Mouse (Mus musculus) heart, adult 2 months (tissue): Measurements from ENCODE around the gene Mecom. TPM values are rescaled to one million over a fixed set of nuclear protein-coding genes. Genes with fewer than 3 reads are reported as not detected.

Experiments used
- DNase-seq, 2 experiments: peaks; one replicate each; pipeline ENCODE4 v3.0.0; 2021
- H3K27ac ChIP-seq: fragments of 200-600 bp; 2 replicates; pipeline ENCODE4 v1.8.1; 2022
- H3K27me3 ChIP-seq: fragments of 200-500 bp; 2 replicates; pipeline ENCODE4 v1.6.1; 2012; ENCODE audit warnings: mild to moderate bottlenecking, low read length, inconsistent platforms, mixed read lengths; ENCODE audit not compliant: control insufficient read depth, insufficient read depth
- H3K36me3 ChIP-seq: fragments of 200-500 bp; 2 replicates; pipeline ENCODE4 v1.6.1; 2012; ENCODE audit warnings: low read length, inconsistent platforms; ENCODE audit not compliant: control insufficient read depth, insufficient read depth
- H3K4me1 ChIP-seq: fragments of 200-500 bp; 2 replicates; pipeline ENCODE4 v1.6.1; 2011; ENCODE audit warnings: low read length; ENCODE audit not compliant: control insufficient read depth, insufficient read depth
- H3K4me3 ChIP-seq: fragments of 200-600 bp; 2 replicates; pipeline ENCODE4 v1.8.1; 2022
- H3K79me2 ChIP-seq: fragments of 200-500 bp; replicated peaks from 2 replicates; pipeline ENCODE4 v1.6.1; 2012; ENCODE audit warnings: mild to moderate bottlenecking, inconsistent platforms, low read length, moderate library complexity, mixed read lengths; ENCODE audit not compliant: control insufficient read depth, insufficient read depth
- H3K9ac ChIP-seq: fragments of 200-500 bp; 2 replicates; pipeline ENCODE4 v1.6.1; 2012; ENCODE audit warnings: low read depth, mild to moderate bottlenecking, control low read depth, inconsistent platforms, low read length, mixed read lengths
- CTCF ChIP-seq: fragments of 200-600 bp; IDR thresholded peaks from 2 replicates; pipeline ENCODE4 v1.8.1; 2022; ENCODE audit warnings: antibody characterized with exemption, mild to moderate bottlenecking, moderate library complexity
- EP300 ChIP-seq: fragments of 200-500 bp; IDR thresholded peaks from 2 replicates; pipeline ENCODE4 v1.6.1; 2011; ENCODE audit warnings: low read depth, low read length, control low read depth; ENCODE audit not compliant: insufficient read depth
- POLR2A ChIP-seq: fragments of 200-500 bp; IDR thresholded peaks from 2 replicates; pipeline ENCODE4 v1.6.1; 2011; ENCODE audit warnings: mild to moderate bottlenecking, low read depth, low read length, control low read depth; ENCODE audit not compliant: insufficient read depth
- WGBS: fragments of 180-500 bp; shearing (Covaris S2); methylation state at CpG from one replicate; pipeline ENCODE4 v1.1.7; 2018; 5-methylcytosine and 5-hydroxymethylcytosine counted together
- intact Hi-C: fragments of 180-260 bp; cut with DNase I; formaldehyde crosslinking; loops from one replicate; pipeline ENCODE4 v1.15.1; 2025
- polyA plus RNA-seq: library from polyadenylated mRNA; depleted of rRNA; stranded (reverse); fragments of >200 nt; gene quantifications from 2 replicates; pipeline ENCODE4 v1.2.3, GENCODE M21; 2012
- total RNA-seq, 2 experiments: library from RNA; stranded (reverse); gene quantifications; 2 replicates each; pipeline ENCODE4 v1.2.3; 2021

The Mecom gene
- total and polyA plus RNA-seq, 3 experiments, result 5.2 to 18.6 (median 12.5) TPM

GRCm38 (mm10) chr3:30404821-30405220, 143.0 kb downstream of the Mecom start:
- 72% methylated on average over 4 of the region's 4 CpGs for WGBS
- TF ChIP-seq EP300 (no peak), POLR2A (no peak), CTCF (no peak)
- H3K36me3 ChIP-seq, result no peaks in the 10 kb centered on the region
- H3K79me2 ChIP-seq, result no peaks in the 10 kb centered on the region
- H3K4me1 ChIP-seq, result no peaks in the 10 kb centered on the region; the same call in 1 of the 2 replicates
- DNase-seq, result no peak
- intact Hi-C loops, result no loop called here
- H3K27me3 ChIP-seq, result no peaks in the 10 kb centered on the region
- H3K9ac ChIP-seq, result no peak overlapping the region
- H3K27ac ChIP-seq, result no peak overlapping the region
- H3K4me3 ChIP-seq, result no peak overlapping the region

GRCm38 (mm10) chr3:30398911-30399310, 148.9 kb downstream of the Mecom start:
- Histone ChIP-seq H3K27me3 (no peaks in the 10 kb centered on the region), H3K79me2 (no peaks in the 10 kb centered on the region), H3K36me3 (no peaks in the 10 kb centered on the region), H3K27ac (no peak overlapping the region), H3K4me1 (no peaks in the 10 kb centered on the region), H3K4me3 (no peak overlapping the region), H3K9ac (no peak overlapping the region)
- 70% methylated on average over 7 of the region's 7 CpGs for WGBS
- TF ChIP-seq EP300, result no peak
- intact Hi-C loops, result no loop called here
- DNase-seq, result no peak

DNA sequence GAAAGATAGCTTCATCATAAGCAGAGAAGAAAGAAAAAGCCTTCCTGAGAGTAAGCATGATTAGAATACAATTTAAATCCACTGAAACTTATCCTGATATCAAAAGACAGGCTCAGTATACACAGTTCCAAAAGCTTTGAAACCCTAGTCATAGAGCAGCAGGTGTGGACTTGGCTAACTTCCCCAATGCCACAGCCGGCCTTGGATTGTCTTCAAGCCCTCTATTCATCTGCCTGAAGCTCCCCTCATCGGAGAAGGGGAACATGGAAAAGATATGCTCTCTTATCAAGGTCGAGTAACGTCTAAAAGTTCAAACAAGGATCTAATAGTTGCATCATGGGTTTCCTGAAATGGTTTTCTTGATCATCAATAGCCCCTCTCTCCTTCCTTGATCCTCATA, 152.9 kb downstream of the Mecom start:
- Histone ChIP-seq H3K27me3 (no peaks in the 10 kb centered on the region), H3K4me3 (no peak overlapping the region), H3K79me2 (no peaks in the 10 kb centered on the region), H3K36me3 (no peaks in the 10 kb centered on the region; the same call in 1 of the 2 replicates), H3K4me1 (peaks cover 6% of the 10 kb centered on the region), H3K27ac (no peak overlapping the region), H3K9ac (no peak overlapping the region)
- WGBS, result 53% methylated on average over 4 of the region's 4 CpGs
- DNase-seq, result no peak
- intact Hi-C loops, result no loop called here
- TF ChIP-seq CTCF, result no peak
- TF ChIP-seq POLR2A, result no peak
- no peak for TF ChIP-seq EP300

GRCm38 (mm10) chr3:30392662-30393061, 155.1 kb downstream of the Mecom start:
- TF ChIP-seq EP300, result no peak
- TF ChIP-seq CTCF, result no peak
- TF ChIP-seq POLR2A, result no peak
- H3K4me3 ChIP-seq, result no peak overlapping the region
- no peak overlapping the region; the same call in 1 of the 2 replicates for H3K27ac ChIP-seq
- no peak overlapping the region for H3K9ac ChIP-seq
- H3K4me1 ChIP-seq, result peaks cover 6% of the 10 kb centered on the region
- H3K36me3 ChIP-seq, result no peaks in the 10 kb centered on the region; the same call in 1 of the 2 replicates
- DNase-seq, result no peak
- H3K79me2 ChIP-seq, result no peaks in the 10 kb centered on the region
- no peaks in the 10 kb centered on the region for H3K27me3 ChIP-seq
- 26% methylated on average over 4 of the region's 4 CpGs for WGBS
- intact Hi-C loops, result no loop called here

GRCm38 (mm10) chr3:30392218-30392617, 155.6 kb downstream of the Mecom start:
- peak in 1 of 2 experiments; percentile 25 for DNase-seq
- Histone ChIP-seq H3K27me3 (no peaks in the 10 kb centered on the region), H3K4me1 (peaks cover 6% of the 10 kb centered on the region), H3K79me2 (no peaks in the 10 kb centered on the region), H3K4me3 (no peak overlapping the region), H3K9ac (no peak overlapping the region), H3K27ac (no peak overlapping the region; the same call in 1 of the 2 replicates), H3K36me3 (no peaks in the 10 kb centered on the region; the same call in 1 of the 2 replicates)
- WGBS, result 16% methylated on average over 4 of the region's 4 CpGs
- TF ChIP-seq CTCF, result no peak
- no peak for TF ChIP-seq EP300
- TF ChIP-seq POLR2A, result no peak
- intact Hi-C loops, result no loop called here

DNA sequence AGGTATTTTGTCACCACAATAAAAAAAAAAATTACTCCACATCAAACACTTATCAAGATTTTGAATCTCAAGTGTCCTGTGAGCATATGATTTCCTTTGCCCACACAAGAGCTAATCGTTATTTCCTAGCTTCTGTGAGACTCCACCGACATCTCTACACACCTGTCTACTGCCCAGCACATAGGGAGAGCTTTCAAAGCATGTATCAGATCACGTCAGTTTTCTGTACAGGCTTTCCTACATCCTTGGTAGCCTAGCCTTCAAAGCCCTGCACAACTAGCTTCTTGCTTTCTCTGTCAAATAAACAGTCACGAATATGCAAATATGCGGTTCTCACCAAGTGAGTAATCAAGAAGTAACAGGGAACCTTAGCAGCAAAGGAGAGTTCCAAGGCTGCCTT, 157.5 kb downstream of the Mecom start:
- no peak overlapping the region for H3K9ac ChIP-seq
- 78% methylated on average over 5 of the region's 5 CpGs for WGBS
- no peak overlapping the region for H3K4me3 ChIP-seq
- no peaks in the 10 kb centered on the region; the same call in 1 of the 2 replicates for H3K36me3 ChIP-seq
- no peaks in the 10 kb centered on the region for H3K79me2 ChIP-seq
- TF ChIP-seq POLR2A (no peak), EP300 (no peak), CTCF (no peak)
- no peak overlapping the region for H3K27ac ChIP-seq
- no peaks in the 10 kb centered on the region for H3K27me3 ChIP-seq
- DNase-seq, result no peak
- H3K4me1 ChIP-seq, result peaks cover 6% of the 10 kb centered on the region
- intact Hi-C loops, result no loop called here

DNA sequence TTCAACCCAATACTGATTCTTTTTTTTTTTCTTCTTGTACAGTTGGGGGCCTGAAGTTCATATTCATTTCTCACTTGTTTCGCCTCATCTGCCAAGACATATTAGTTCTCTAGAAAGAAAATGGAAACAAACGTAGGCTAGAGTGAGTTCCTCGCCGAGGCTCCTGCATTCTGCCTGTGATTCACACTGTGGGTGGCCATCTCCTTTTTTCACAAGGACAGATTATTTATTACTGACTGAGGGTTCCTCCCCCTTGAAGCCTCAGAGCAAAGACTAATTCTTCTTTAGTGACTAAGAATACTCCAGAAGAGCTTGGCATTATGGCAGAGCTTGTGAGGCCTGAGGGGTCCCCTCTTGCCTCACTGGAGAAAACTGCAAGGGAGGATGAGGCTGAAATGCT, 167.5 kb downstream of the Mecom start:
- Histone ChIP-seq H3K27me3 (no peaks in the 10 kb centered on the region), H3K4me3 (no peak overlapping the region), H3K79me2 (no peaks in the 10 kb centered on the region), H3K4me1 (no peaks in the 10 kb centered on the region), H3K27ac (no peak overlapping the region), H3K36me3 (no peaks in the 10 kb centered on the region), H3K9ac (no peak overlapping the region)
- no peak for DNase-seq
- intact Hi-C loops, result no loop called here
- WGBS, result 90% methylated on average over 4 of the region's 4 CpGs
- TF ChIP-seq POLR2A (no peak), CTCF (no peak), EP300 (no peak)
